Mouse (Mus musculus) Muller cell, postnatal 12 days (primary cell): Measurements from ENCODE around the gene Golm1.
"Not testable (repeated sequence)": the region's sequence is repeated elsewhere in the genome, so short reads cannot be mapped to it uniquely, and the experiment has no call there.

Experiments
- DNase-seq: peaks from one replicate; pipeline ENCODE4 v3.0.0-alpha.2; 2015; ENCODE audit errors: inconsistent ontology term

Gene Golm1

DNA sequence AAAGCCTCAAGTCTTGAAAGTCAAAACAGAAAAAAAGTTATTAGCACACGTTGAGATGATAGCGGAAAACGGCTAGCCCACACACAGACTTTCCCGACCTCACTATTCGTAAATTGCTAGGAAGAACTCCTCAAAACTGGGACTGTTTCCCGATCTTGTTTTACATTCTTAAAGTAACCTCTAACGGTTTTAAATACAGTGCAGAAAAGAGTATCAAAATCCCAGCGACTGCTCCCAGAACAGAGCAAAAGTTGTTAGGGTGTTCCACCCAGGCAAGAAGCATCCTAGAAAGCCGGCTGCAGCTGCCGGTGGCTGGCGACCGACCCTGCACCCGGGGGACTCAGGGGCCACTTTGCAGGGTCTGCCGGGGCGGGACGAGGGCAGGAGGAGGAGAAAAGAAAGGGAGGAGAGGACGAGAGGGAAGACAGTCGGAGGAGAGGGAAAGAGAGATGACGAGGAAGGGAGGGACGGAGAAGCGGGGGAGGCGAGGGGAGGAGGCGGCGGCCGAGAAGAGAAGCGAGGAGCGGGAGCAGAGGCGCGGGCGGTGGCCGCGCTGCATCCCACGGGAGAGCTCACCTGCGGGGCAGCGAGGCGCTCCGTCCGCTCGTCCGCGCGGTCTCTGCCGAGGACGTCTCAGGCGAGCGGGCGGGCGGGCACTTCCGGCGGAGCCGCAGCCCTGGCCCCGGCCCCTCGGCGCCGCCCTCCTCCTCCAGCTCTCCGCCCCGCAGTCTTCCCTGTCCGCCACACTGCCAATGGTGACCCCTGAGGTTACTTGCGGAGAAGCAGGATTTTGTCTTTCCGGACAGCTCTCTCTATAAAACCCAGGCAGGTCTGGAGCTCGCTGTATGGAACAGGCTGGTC, at the start of gene Golm1:
Golm1 (minus strand) TSS at position 661 of the 861 bp plus-strand sequence.
- peak; percentile 75 for DNase-seq

DNA sequence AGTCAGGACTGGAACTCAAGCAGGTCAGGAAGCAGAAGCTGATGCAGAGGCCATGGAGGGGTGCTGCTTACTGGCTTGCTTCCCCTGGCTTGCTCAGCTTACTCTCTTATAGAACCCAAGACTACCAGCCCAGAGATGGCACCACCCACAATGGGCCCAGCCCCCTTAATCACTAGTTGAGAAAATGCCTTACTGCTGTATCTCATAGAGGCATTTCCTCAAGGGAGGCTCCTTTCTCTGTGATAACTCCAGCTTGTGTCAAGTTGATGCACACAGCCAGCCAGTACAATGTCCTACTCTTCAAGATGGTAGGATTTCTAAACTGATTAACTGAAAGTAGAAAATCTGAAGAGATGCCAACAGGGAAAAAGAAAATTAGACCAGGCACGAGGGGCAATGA, 46.5 kb upstream of the Golm1 start:
- DNase-seq = not testable (repeated sequence)

DNA sequence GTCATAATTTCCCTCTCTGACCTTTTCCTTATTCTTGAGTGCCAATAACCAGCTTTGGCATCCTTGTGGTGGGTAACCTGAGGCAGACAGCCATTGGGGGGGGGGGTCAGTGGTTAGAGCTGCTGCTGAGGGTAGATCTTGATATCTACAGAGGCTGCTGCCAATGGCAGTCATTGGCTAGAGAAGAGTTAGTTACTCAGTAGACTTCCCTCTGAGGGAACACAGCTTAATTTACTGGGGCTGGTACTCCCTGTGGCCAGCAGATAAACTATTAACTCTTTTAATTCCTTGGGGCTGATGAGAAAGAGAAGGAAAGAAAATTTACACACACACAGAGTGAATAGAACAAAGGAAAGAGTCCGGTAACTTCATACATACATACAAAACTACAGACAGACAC, 43.9 kb upstream of the Golm1 start:
- no peak for DNase-seq

DNA sequence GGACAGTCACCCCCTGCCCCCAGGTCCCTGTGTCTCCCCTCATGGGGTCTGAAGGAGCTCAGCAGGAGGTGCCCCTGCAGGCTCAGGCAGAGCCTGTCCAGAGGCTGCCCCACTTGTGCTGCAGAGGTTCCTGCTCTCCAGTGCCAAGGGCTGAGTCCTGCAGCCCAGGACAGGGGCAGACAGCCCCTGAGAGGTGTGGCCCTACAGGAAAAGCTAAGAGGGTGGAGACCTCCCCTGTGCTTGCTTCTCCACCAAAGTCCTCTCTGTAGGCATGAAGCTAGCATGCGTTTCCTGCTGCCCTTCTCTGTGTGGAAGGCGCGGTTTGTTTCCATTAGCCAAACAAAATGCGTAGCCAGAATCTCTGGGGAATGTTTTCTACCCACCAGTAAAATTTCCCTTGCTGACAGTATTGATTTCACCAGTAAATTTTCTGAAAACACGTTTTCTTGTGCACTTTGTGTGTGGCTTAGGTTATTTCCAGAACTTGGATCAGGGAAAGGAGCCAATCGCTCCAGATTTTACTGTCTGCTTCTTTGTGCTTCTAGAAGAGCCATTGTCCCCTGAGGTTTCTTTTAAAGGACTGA, 43.3 kb upstream of the Golm1 start:
- DNase-seq = not testable (repeated sequence)

DNA sequence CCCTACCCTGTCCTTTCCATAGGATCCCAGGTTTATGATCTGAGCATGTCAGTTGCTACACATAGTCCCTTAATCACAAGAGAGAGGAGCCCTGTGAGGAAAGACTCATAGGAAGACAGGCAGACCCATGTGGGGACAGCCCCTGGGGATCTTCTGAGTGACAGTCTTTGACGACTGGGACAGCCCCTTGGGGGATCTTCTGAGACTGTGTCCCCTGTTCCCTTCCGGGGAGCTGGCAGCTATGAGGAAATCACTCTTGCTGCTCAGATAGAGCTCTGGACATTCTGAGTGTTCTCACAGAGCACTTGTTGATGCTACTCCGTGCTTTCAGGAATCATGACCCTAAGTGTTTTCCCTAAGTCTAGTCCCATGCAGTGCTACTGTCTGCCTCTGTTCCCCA, 38.1 kb upstream of the Golm1 start:
- DNase-seq = no peak

GRCm38 (mm10) chr13:59711984-59712383, 36.4 kb upstream of the Golm1 start, which contains the start of gene Spata31d1b:
Gene Spata31d1b, plus strand, starts transcription at chr13:59712284.
- DNase-seq = not testable (repeated sequence)

DNA sequence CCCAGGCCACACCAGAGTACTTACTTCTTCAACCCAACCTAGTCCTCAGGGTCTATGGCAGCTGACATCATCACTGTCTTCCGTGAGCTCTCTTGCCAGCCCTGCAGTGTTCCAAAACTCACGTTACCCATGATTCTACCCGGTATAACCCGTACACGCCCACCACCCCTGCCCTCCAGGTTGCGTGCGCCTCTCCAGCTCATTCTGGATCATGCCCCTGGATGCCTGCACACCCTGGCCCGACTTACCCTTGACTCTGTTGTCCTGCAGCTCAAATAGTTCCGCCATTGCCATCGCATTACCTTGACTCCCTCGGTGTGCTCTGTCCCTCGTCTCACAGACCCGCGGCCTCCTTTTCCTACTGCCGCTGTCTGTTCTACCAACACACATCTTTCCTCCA, 34.6 kb upstream of the Golm1 start, which contains the start of gene Spata31d1a:
Spata31d1a (minus strand) TSS at position 101 of the 400 bp plus-strand sequence.
- DNase-seq = no peak

DNA sequence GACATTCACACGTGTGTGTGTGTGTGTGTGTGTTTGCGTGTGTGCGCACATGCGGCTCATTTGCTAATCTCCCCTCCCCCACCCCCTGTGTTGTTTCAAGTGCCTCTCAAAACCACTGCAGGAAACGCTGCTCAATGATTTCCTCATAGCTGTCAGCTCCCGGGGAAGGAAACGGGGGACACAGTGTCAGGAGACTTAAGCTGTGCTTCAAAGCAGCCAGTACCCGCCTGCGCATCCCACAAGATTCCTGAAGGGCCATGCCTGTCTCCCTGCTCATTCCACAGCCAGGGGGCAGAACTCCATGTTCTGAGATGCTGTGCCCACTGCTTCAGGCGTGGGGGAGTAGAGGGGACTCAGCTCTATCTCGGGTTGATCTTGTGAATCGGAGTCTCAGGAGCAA, 29.0 kb upstream of the Golm1 start:
- DNase-seq = no peak

DNA sequence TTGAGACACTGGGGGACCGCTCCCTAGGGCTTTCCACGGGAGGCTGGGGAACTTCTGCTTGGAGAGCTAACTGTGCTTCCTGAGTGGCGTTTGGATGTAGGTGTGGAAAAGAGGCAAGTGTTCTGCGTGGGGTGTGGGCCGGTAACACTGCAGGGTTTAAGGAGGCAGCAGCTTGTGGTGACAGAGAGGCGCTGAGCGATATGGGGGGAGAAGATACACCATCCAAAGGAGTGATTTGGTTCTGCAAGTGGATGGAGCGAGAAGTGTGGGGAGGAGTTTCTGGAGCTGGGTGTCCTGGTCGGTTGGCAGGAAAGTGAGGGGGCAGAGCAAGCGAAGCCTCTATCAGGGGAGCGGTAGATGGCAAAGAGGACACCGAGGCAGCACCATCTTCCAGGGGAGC, 27.9 kb upstream of the Golm1 start:
- no peak for DNase-seq

- DNase-seq = not testable (repeated sequence)
Observed at GRCm38 (mm10) chr13:59700137-59700536, 24.5 kb upstream of the Golm1 start.

- DNase-seq = no peak
Observed at GRCm38 (mm10) chr13:59699131-59699530, 23.5 kb upstream of the Golm1 start.

DNA sequence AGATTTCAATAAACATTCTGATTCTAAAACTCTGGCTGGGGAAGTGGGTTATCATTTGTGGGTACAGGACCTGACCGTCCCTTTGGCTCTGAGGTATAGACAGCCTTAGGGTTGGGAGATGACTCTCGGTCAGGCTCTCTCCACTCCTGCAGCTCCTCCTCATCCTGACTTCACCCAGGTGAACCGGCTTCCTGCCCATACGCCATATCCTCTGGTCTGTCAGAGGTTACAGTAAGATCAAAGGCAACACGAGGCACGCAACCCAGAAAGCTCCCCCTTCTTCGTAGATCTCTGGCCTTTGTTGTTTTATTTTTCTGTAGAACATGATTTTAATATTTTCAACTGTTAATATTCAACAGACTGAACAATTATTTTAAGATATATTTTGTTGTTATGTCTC, 20.2 kb upstream of the Golm1 start:
- DNase-seq = no peak

DNA sequence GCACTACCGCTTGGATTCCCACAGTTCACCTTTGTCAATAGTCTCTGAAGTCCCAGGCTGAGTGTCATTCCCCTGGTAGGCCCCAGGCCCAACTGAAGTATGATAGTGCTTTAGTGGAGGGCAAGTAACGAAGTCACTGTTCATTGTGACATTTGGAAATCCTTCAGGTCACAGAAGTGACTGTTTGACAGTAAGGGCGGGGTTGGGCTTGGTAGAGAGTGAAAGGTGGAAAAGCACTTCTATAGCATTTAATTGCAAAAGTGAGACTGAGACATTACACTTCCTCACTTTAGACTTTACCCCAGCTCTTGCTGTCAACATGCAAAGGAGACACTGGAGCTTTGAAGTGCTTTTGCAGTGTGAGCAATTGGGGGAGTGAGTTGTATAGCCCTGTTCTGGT, 18.4 kb upstream of the Golm1 start, which contains the start of gene 4921517D22Rik:
4921517D22Rik (minus strand) TSS at position 101 of the 400 bp plus-strand sequence.
- no peak for DNase-seq

DNA sequence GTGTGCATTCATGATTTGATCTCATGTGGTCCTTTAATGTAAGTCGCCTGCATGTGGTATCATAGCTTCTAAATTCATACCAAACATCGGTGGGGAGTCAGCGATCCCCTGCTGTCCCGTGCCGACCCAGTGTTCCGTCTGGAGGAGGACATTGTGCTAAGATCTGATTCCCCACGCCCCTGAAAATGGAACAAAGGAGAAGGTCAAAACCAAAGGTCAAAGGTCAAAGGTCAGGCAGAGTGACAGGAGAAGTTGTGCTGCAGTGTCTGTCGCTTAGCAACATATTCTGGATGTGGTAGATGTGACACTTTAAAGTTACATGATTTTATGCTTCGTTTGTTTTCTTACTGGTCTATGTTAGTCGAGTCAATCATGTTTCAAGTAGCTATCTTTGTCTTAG, 15.9 kb upstream of the Golm1 start:
- DNase-seq = no peak

DNA sequence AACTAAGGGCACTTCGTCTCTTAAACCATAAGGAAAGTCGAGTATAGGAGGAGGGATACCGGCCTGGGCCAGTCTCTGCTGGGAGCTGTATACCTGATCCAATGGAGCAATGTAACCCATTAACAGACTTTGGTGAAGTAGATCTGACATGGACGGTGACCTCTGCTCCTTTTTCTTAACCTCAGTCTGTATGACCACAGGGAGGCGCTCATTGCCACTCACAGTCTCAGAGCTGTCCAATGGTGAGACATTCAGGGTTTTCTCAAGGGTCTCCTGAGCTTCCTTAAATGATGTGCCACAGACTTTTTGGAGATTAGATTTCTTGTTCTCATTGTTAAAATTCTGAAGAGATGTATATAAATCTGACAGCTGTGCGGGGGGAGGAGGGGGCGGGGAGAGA, 15.0 kb upstream of the Golm1 start:
- no peak for DNase-seq

DNA sequence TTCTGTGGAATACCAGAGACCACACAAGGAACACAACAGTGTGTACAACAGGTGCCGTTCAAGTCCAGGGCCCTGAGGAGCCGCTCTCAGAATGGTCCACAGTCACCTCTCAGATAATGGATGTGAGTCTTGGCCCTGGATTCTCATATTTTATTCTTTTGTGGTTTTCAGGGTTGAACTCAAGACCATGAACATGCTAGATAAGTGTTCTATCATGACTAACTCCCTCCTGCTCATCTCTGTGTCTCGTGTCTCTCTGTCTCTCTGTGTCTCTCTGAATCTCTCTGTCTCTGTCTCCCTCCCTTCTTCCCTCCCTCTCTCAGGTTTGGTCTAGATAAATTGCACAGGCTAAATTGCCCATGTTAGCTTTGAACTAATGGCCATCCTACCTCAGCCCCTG, 14.2 kb upstream of the Golm1 start:
- DNase-seq = no peak

DNA sequence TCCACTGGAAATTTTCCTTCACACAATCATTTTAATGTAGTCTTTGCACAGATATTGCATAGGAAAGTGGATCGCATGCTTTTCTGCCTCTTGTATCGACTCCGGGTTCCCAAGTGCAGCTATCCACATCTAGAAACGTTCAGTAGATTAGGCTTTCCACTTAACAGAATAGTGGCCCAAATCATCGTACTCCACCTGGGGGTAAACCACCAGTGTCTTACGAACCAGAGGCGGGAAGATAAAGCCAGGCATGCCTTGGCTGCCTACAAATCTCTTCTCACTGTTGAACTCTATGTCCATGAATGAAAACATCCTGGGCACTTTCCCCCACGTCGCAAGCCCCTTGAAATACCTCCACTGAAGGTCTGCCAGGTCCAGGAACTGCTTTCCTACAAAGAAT, 13.7 kb upstream of the Golm1 start:
- DNase-seq = no peak

GRCm38 (mm10) chr13:59688338-59688770, 12.7 kb upstream of the Golm1 start:
- DNase-seq = no peak

DNA sequence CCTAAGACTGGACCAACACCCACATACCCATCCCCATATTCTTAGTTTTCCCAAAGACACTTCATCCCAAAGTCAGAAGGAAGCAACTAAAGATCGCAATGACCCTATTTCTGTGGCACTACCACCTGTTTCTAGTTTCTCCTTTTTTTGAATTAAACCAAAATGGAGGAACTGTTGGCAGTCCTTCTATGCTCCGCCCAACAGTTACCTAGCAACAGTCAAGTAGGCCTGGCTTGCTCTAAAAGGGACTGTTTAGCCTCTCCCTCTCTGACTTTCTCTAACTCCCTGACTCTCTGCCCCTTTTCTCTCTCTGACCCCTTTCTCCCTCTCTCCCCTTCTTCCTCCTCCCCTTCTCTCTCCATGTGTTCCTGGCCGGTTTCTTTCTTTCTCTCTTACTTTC, 9.6 kb upstream of the Golm1 start:
- DNase-seq = no peak

DNA sequence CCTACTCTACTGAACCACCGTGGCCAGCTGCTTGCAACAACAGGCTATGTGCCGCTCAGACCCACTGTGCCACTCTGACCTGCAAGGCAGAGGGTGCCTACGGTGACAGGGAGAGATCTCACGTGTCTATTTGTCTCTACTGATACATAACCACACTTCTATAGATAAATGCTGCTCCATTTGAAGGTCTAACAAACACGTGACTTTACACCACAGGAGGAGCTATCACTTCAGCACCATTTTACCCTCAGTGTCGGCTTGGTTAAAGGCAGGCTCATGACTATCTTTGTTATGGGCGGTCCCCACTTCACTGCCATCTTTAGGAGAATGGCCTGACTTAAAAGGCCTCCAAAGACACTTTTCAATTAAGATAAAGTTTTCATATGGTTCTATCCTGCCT, 7.0 kb upstream of the Golm1 start:
- no peak for DNase-seq

DNA sequence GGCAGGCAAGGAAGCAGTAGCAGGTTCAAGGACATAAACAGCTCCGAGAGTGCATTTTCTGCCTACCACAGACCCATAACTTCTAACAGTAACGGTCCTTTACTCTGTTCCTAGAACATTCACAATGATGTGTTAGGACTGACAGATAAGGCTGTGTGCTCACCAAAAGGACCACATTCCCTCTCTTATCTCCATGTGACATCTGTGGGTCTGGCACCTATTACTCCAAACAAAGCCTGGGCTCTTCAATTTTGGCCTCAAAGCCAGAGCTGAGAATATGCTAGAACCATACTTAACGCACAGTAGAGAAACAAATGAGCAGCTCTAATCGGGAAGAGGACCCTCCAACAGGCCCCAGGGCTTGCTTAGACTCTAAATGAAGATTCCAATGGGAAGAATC, 4.3 kb upstream of the Golm1 start:
- no peak for DNase-seq

GRCm38 (mm10) chr13:59679306-59679705, 3.7 kb upstream of the Golm1 start:
- DNase-seq = no peak
